Mouse (Mus musculus) kidney, embryonic 14.5 days (tissue): ENCODE results near the gene Numb. TPM values are rescaled to one million over a fixed set of nuclear protein-coding genes. Genes with fewer than 3 reads are reported as not detected.

Experiments used
- ATAC-seq: fragments of 200-750 bp; cut with Nextera tagmentation; 2 replicates; pipeline ENCODE4 v1.8.0; 2017; ENCODE audit warnings: moderate number of reproducible peaks, mild to moderate bottlenecking, moderate TSS enrichment, moderate library complexity; ENCODE audit not compliant: low FRiP score, low TSS enrichment
- H3K27ac ChIP-seq: fragments of 300-500 bp; sonication (generic); 2 replicates; pipeline ENCODE4 v1.5.1; 2014; ENCODE audit warnings: low read depth, mild to moderate bottlenecking, low read length, moderate library complexity, mixed read lengths
- H3K27me3 ChIP-seq: fragments of 300-500 bp; sonication (generic); 2 replicates; pipeline ENCODE4 v1.6.1; 2014; ENCODE audit warnings: mild to moderate bottlenecking, low read length; ENCODE audit not compliant: control insufficient read depth, insufficient read depth
- H3K36me3 ChIP-seq: fragments of 300-500 bp; sonication (generic); 2 replicates; pipeline ENCODE4 v1.6.1; 2014; ENCODE audit warnings: low read length, mixed read lengths; ENCODE audit not compliant: control insufficient read depth, insufficient read depth
- H3K4me1 ChIP-seq: fragments of 300-500 bp; sonication (generic); 2 replicates; pipeline ENCODE4 v1.6.1; 2014; ENCODE audit warnings: low read length, mixed read lengths; ENCODE audit not compliant: control insufficient read depth, insufficient read depth
- H3K4me2 ChIP-seq: fragments of 300-500 bp; sonication (generic); replicated peaks from 2 replicates; pipeline ENCODE4 v1.6.1; 2014; ENCODE audit warnings: low read depth, mild to moderate bottlenecking, low read length
- H3K4me3 ChIP-seq: fragments of 300-500 bp; sonication (generic); 2 replicates; pipeline ENCODE4 v1.5.1; 2014; ENCODE audit warnings: mild to moderate bottlenecking, low read length
- H3K9ac ChIP-seq: fragments of 300-500 bp; sonication (generic); 2 replicates; pipeline ENCODE4 v1.6.1; 2014; ENCODE audit warnings: low read depth, mild to moderate bottlenecking, low read length, moderate library complexity
- H3K9me3 ChIP-seq: fragments of 300-500 bp; sonication (generic); 2 replicates; pipeline ENCODE4 v1.6.1; 2016; ENCODE audit warnings: low read length; ENCODE audit not compliant: control insufficient read depth
- WGBS: fragments of 180-500 bp; shearing (Covaris S2); extraction: QIAGEN DNeasy Blood & Tissue Kit; methylation state at CpG from one replicate; pipeline ENCODE4 v1.1.7; 2014; 5-methylcytosine and 5-hydroxymethylcytosine counted together
- polyA plus RNA-seq: library from polyadenylated mRNA; unstranded; fragments of >200 nt; fragmentation: Nextera tagmentation; extraction: Ambion mirVana; gene quantifications from 2 replicates; pipeline ENCODE4 v1.2.1, GENCODE M21; 2014

The Numb gene
- polyA plus RNA-seq, 1 experiment from 2014 or later, result 34.1 TPM

- WGBS, result 31% methylated on average over 4 of the region's 4 CpGs
- Histone ChIP-seq H3K4me2 (no peak overlapping the region), H3K9me3 (no peaks in the 10 kb centered on the region), H3K36me3 (peaks cover 18% of the 10 kb centered on the region; the same call in 1 of the 2 replicates), H3K9ac (no peak overlapping the region), H3K27ac (no peak overlapping the region), H3K4me3 (no peak overlapping the region), H3K27me3 (no peaks in the 10 kb centered on the region), H3K4me1 (peaks cover 7% of the 10 kb centered on the region; the same call in 1 of the 2 replicates)
- ATAC-seq, result no peak
Observed at GRCm38 (mm10) chr12:83789781-83790140, 132.0 kb downstream of the Numb start.

- 88% methylated on average over 17 of the region's 17 CpGs for WGBS
- Histone ChIP-seq H3K9ac (no peak overlapping the region), H3K9me3 (no peaks in the 10 kb centered on the region), H3K27ac (no peak overlapping the region), H3K4me3 (no peak overlapping the region), H3K4me2 (no peak overlapping the region), H3K27me3 (no peaks in the 10 kb centered on the region), H3K36me3 (peaks cover 15% of the 10 kb centered on the region; the same call in 1 of the 2 replicates), H3K4me1 (peaks cover 7% of the 10 kb centered on the region; the same call in 1 of the 2 replicates)
- ATAC-seq, result no peak
Observed at GRCm38 (mm10) chr12:83789051-83789780, 132.5 kb downstream of the Numb start.

DNA sequence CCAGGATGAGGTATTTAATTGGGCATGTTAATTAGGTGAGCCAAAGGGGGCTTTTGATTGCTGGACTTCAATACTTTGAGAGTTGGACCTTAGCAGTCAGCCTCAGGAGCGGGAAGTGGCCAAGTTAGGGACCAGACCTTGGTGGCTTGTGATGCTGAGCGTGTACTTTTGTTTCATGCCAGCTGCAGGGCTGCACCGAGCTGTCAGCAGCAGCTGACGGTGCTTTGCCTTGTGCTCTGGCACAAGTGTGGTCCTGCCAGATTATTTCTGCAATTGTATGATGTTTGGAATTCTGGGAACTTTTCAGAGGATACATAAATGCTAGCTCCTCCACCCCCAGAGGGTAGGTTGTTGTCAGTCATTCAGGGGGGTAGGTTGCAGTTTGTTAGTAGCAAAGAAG lies 136.4 kb downstream of the Numb start:
- no peaks in the 10 kb centered on the region for H3K27me3 ChIP-seq
- H3K4me3 ChIP-seq, result no peak overlapping the region
- 73% methylated on average over 4 of the region's 4 CpGs for WGBS
- no peaks in the 10 kb centered on the region for H3K9me3 ChIP-seq
- no peak overlapping the region for H3K27ac ChIP-seq
- no peaks in the 10 kb centered on the region for H3K36me3 ChIP-seq
- H3K4me2 ChIP-seq, result no peak overlapping the region
- no peak overlapping the region for H3K9ac ChIP-seq
- no peak for ATAC-seq
- no peaks in the 10 kb centered on the region for H3K4me1 ChIP-seq

- no peak overlapping the region for H3K4me3 ChIP-seq
- WGBS, result 88% methylated on average over 10 of the region's 10 CpGs
- no peak for ATAC-seq
Observed at GRCm38 (mm10) chr12:83782669-83783068, 139.1 kb downstream of the Numb start.

DNA sequence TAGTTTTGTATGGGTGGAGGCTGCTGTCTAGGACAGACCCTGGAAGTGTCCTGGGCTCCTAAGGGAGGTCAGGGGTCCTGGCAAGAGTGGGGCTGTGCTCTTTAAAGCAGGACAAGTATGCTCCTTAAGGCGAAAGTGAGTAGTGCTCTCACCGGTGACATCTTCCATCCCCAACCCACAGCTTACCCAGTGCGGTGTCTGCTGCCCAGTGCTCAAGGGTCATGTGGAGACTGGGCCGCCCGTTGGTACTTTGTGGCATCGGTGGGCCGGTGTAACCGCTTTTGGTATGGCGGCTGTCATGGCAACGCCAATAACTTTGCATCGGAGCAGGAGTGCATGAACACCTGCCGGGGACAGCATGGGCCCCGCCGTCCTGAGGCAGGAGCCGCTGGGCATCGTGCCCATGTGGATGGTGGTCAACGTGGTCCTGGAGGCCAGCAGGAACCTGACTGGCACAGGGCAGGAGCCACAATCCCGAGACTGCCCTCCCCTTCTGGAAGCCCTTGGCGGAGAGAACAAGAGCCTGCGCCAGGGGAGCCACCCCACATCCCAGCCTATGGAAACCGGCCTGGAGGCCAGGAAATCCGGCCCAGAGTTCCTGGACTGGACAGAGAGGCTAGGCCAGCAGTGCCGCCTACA lies 140.0 kb downstream of the Numb start:
- no peaks in the 10 kb centered on the region for H3K36me3 ChIP-seq
- H3K27ac ChIP-seq, result no peak overlapping the region
- H3K9ac ChIP-seq, result no peak overlapping the region
- no peak overlapping the region for H3K4me2 ChIP-seq
- ATAC-seq, result no peak
- H3K9me3 ChIP-seq, result no peaks in the 10 kb centered on the region
- no peaks in the 10 kb centered on the region for H3K27me3 ChIP-seq
- no peaks in the 10 kb centered on the region for H3K4me1 ChIP-seq
- WGBS, result 80% methylated on average over 23 of the region's 23 CpGs
- no peak overlapping the region for H3K4me3 ChIP-seq

More at GRCm38 (mm10) chr12:83782669-83783068, 139.1 kb downstream of the Numb start:
- Histone ChIP-seq H3K27ac (no peak overlapping the region), H3K9ac (no peak overlapping the region), H3K4me2 (no peak overlapping the region), H3K9me3 (no peaks in the 10 kb centered on the region), H3K4me1 (no peaks in the 10 kb centered on the region), H3K27me3 (no peaks in the 10 kb centered on the region), H3K36me3 (no peaks in the 10 kb centered on the region)

- Histone ChIP-seq H3K4me3 (no peak overlapping the region), H3K4me2 (no peak overlapping the region), H3K27me3 (no peaks in the 10 kb centered on the region), H3K27ac (no peak overlapping the region), H3K4me1 (no peaks in the 10 kb centered on the region), H3K9me3 (no peaks in the 10 kb centered on the region), H3K36me3 (no peaks in the 10 kb centered on the region), H3K9ac (no peak overlapping the region)
- no peak for ATAC-seq
- WGBS, result 55% methylated on average over 7 of the region's 7 CpGs
Observed at GRCm38 (mm10) chr12:83781204-83781603, 140.5 kb downstream of the Numb start.

- H3K36me3 ChIP-seq, result no peaks in the 10 kb centered on the region
- H3K4me1 ChIP-seq, result no peaks in the 10 kb centered on the region
Observed at GRCm38 (mm10) chr12:83780181-83780580, 141.6 kb downstream of the Numb start.

DNA sequence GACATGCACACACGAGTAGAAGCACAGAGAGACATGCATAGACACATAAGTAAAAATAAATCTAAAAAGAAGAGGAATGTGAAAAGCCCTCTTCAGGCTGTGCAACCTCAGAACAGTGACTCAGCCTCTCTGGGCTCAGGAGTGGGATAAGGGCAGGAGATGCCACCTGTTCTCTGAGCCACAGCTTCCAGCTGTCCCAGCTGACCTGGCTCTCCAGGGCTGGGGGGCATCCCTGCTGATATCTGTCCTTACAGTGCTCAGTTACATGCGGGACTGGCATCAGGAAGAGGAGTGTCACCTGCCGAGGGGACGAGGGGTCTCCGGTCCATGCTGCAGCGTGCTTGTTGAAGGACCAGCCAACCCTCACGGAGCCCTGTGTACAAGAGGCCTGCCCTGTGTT lies 145.0 kb downstream of the Numb start:
- no peak overlapping the region for H3K4me3 ChIP-seq
- H3K4me2 ChIP-seq, result no peak overlapping the region
- no peaks in the 10 kb centered on the region for H3K9me3 ChIP-seq
- WGBS, result 90% methylated on average over 7 of the region's 7 CpGs
- H3K4me1 ChIP-seq, result no peaks in the 10 kb centered on the region
- no peak overlapping the region for H3K27ac ChIP-seq
- H3K36me3 ChIP-seq, result no peaks in the 10 kb centered on the region
- H3K9ac ChIP-seq, result no peak overlapping the region
- no peak for ATAC-seq
- no peaks in the 10 kb centered on the region for H3K27me3 ChIP-seq

More at GRCm38 (mm10) chr12:83780181-83780580, 141.6 kb downstream of the Numb start:
- no peak for ATAC-seq
- 95% methylated on average over 3 of the region's 3 CpGs for WGBS
- no peak overlapping the region for H3K27ac ChIP-seq
- H3K4me2 ChIP-seq, result no peak overlapping the region
- H3K27me3 ChIP-seq, result no peaks in the 10 kb centered on the region
- H3K9ac ChIP-seq, result no peak overlapping the region
- H3K9me3 ChIP-seq, result no peaks in the 10 kb centered on the region
- H3K4me3 ChIP-seq, result no peak overlapping the region

GRCm38 (mm10) chr12:83775621-83776020 lies 146.1 kb downstream of the Numb start:
- H3K4me1 ChIP-seq, result peaks cover 2% of the 10 kb centered on the region; the same call in 1 of the 2 replicates
- H3K36me3 ChIP-seq, result no peaks in the 10 kb centered on the region
- H3K27ac ChIP-seq, result no peak overlapping the region
- 84% methylated on average over 12 of the region's 12 CpGs for WGBS
- H3K9ac ChIP-seq, result no peak overlapping the region
- H3K27me3 ChIP-seq, result no peaks in the 10 kb centered on the region
- no peak overlapping the region for H3K4me3 ChIP-seq
- no peaks in the 10 kb centered on the region for H3K9me3 ChIP-seq
- ATAC-seq, result no peak
- no peak overlapping the region for H3K4me2 ChIP-seq
